Mouse (Mus musculus): ENCODE data around the gene Stx1a. TPM values are rescaled to one million over a fixed set of nuclear protein-coding genes. Genes with fewer than 3 reads are reported as not detected.

The Stx1a gene
- total RNA-seq (2018; cell fraction: chromatin; rRNA removed), result 1 to 10 TPM in 18 of 26 experiments, under 1 TPM in 8; 0.34 to 6.6 (median 1.6) TPM
- under 1 TPM in 19 of 26 experiments, not detected in 7; 0.03 to 0.44 (median 0.14) TPM for total RNA-seq (2018; cell fraction: cytosol; rRNA removed)
- 1 to 10 TPM in 8 of 26 experiments, under 1 TPM in 14, not detected in 4; 0.29 to 3.3 (median 0.86) TPM for total RNA-seq (2018; cell fraction: nucleus; rRNA removed)
- polyA plus RNA-seq (2018), result 0.26 to 0.45 TPM (median 0.36 TPM) in 3 replicates

DNA sequence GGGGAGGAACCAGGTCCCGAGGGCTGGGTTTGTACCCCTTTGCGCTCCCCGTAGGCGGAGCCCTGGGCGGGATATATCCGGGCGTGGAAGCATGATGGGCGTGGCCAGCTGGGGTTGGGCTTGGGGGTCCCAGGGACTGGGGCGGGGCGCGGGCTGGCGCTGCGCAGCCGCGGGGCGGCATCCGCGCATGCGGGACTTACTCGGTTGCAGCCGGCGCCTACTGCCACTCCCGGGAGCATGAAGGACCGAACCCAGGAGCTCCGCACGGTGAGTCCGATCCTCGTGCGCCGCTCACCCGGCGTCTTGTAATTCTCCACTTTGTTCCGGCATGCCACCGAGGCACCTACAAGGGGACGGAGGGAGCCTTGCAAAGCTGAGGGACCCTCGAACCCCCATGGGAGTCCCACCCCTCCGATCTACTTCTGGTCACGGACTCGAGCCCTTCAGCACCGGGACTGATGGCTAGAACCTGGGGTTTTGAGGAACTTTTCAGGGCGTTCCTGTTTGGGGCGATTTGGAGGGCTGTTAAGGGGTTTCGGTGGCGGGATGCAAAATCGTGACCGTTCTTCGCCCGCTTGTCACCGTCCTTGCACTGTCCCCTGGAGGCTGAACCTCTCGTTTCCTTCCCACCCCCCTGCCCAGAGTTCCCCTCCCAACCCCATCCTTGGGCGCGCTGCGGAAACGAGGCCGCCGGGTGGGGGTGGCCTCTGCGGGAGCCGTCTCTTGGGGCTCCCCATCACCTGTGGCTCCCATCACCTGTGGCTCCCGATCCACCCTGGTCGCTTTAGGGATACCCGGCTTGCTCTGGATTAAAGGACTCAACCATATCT lies at the start of gene Stx1a:
Gene Stx1a, plus strand, starts transcription at position 139 of the 830 bp plus-strand sequence.
- Histone ChIP-seq H3K79me2 (ENCODE audit: inconsistent target) (no peaks in the 10 kb centered on the region), H3K36me3 (ENCODE audit: inconsistent target) (no peaks in the 10 kb centered on the region), H3K4me3 (ENCODE audit: inconsistent target) (peak within 1 kb of the TSS; percentile 36), H3K27ac (no peak within 1 kb of the TSS)
- WGBS (ENCODE audit: missing documents), result 3% methylated on average over 53 of the region's 61 CpGs

DNA sequence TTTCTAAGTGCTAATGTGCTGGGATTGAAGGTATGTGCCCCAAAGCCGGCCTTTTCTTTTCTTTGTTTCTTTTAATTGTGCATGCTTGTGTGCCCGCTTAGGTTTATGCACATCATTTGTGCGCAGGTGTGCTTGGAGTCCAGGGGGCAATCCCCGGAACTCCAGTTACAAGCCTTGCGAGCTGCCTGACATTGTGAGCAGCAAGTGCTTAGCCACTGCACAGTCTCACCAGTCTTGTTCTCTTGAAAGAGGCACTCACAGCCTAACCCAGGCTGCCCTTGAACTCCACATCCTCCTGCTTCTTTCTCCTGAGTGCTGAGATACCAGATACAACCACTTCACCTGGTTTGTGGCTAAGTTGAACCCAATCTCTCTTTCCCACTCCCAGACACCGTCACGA lies 49.8 kb upstream of the Stx1a start:
- Histone ChIP-seq H3K4me3 (ENCODE audit: inconsistent target) (no peak overlapping the region), H3K36me3 (ENCODE audit: inconsistent target) (no peaks in the 10 kb centered on the region), H3K79me2 (ENCODE audit: inconsistent target) (no peaks in the 10 kb centered on the region), H3K27ac (no peak overlapping the region)
- WGBS (ENCODE audit: missing documents), result 96% methylated on average over 7 of the region's 7 CpGs

DNA sequence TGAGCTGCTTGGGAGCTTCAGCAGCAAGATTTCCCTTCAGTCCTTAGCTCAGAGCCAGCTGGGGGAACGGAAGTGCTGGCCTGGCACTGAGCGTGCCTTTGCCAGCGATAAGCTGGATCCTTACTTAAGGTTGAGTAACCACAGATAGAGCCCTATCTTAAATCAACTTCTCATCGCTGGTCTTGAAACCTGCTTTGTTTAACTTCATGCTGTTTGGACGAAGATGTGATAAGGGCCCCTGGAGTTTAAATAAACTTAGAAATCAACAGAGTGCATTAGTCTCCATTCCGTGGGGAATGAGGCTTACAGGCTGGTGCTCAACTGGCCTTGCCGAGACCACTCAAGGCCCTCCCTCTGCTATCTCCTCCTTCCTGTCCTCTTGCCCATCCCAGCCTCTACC lies 49.0 kb upstream of the Stx1a start:
- Histone ChIP-seq H3K27ac (no peak overlapping the region), H3K79me2 (ENCODE audit: inconsistent target) (no peaks in the 10 kb centered on the region), H3K36me3 (ENCODE audit: inconsistent target) (no peaks in the 10 kb centered on the region), H3K4me3 (ENCODE audit: inconsistent target) (no peak overlapping the region)
- WGBS (ENCODE audit: missing documents), result 17% methylated on average over 7 of the region's 7 CpGs

DNA sequence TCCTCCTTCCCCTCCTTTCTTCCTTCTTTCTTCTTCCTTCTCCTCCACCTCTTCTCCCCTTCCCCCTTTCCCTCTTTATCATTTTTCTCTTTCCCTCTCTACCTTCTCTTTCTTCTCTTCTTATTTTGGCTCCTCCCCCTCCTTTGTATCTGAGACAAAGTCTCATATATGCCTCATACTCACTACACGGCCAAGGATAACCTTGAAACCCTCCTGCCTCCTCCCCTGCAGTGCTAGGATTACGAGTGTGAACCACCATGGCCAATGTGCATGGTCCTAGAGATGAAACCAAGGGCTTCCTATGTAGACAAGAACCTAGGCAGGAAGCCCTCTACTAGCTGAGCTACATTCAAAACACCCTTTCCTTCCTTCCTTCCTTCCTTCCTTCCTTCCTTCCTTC lies 48.4 kb upstream of the Stx1a start:
- 31% methylated on average over 2 of the region's 2 CpGs for WGBS (ENCODE audit: missing documents)
- no peaks in the 10 kb centered on the region for H3K36me3 ChIP-seq (ENCODE audit: inconsistent target)
- H3K4me3 ChIP-seq (ENCODE audit: inconsistent target), result no peak overlapping the region
- H3K27ac ChIP-seq, result no peak overlapping the region
- no peaks in the 10 kb centered on the region for H3K79me2 ChIP-seq (ENCODE audit: inconsistent target)

DNA sequence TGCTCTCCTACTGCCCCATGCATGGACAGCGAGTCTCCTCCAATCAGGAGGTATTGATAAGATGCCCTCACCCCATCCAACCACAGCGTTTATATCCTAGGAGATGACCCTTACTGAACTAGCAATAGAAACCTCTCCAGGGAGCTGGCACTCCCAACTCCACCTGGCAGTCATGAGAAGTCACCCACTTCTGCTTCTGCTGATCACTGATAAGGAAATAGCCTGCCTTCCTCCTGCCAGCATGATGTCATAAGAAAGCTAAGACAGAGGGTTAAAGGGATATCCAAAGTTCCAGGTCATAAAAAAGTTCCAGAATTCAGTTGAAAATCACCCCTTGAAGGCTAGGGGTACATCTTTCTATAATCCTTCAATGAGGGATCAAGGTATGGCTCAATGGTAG lies 47.1 kb upstream of the Stx1a start:
- no peak overlapping the region for H3K4me3 ChIP-seq (ENCODE audit: inconsistent target)
- H3K36me3 ChIP-seq (ENCODE audit: inconsistent target), result no peaks in the 10 kb centered on the region
- 15% methylated on average over 2 of the region's 2 CpGs for WGBS (ENCODE audit: missing documents)
- H3K27ac ChIP-seq, result no peak overlapping the region
- H3K79me2 ChIP-seq (ENCODE audit: inconsistent target), result no peaks in the 10 kb centered on the region

DNA sequence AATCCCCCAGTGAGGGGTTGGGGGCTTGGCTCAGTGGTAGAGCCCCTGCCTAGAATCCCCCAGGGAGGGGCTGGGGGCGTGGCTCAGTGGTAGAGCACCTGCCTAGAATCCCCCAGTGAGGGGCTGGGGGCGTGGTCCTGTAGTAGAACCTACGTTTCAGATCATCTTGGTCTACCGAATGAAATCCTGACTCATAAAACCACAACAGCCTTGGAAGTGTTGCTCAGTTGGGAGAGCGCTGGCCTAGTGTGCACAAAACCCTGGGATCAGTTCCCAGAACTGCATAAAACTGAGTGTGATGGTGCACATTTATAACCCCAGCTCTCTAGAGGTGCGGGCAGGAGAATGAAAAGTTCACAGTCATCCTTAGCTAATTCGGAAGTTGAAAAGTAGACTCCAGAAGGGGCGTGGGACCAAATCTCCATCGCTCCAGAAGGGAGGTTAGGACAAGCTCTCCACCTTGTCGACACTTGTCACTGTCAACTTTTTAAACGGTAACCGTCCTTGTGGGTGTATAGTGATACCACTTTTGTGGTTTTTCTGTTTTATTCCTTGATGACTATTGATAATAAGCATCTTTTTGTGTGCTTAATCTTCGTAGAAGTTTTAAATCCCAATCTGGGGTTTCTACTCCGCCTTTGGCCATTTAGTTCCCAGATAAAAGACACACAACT lies 46.6 kb upstream of the Stx1a start:
- no peaks in the 10 kb centered on the region for H3K79me2 ChIP-seq (ENCODE audit: inconsistent target)
- H3K36me3 ChIP-seq (ENCODE audit: inconsistent target), result no peaks in the 10 kb centered on the region
- H3K27ac ChIP-seq, result no peak overlapping the region
- H3K4me3 ChIP-seq (ENCODE audit: inconsistent target), result no peak overlapping the region
- 71% methylated on average over 14 of the region's 14 CpGs for WGBS (ENCODE audit: missing documents)

DNA sequence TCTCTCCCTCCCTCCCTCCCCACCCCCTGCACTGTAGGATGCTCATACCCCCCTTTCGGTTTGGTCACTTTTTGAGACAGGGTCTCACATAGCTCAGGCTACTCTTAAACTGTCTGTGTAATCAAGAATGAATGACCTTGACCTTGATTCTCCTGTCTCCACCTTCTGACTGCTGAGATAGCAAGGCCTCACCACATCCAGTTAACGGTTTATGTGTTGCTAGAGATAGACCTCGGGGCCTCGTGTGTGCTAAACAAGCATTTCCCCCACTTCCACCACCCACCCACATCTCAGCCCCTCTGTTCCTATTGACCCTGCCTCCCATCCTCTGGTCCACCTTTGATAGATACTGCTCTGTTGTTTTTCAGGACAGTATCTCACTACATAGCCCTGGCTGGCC lies 45.4 kb upstream of the Stx1a start:
- WGBS (ENCODE audit: missing documents), result 81% methylated on average over 3 of the region's 4 CpGs
- Histone ChIP-seq H3K79me2 (ENCODE audit: inconsistent target) (no peaks in the 10 kb centered on the region), H3K4me3 (ENCODE audit: inconsistent target) (no peak overlapping the region), H3K36me3 (ENCODE audit: inconsistent target) (no peaks in the 10 kb centered on the region), H3K27ac (no peak overlapping the region)

DNA sequence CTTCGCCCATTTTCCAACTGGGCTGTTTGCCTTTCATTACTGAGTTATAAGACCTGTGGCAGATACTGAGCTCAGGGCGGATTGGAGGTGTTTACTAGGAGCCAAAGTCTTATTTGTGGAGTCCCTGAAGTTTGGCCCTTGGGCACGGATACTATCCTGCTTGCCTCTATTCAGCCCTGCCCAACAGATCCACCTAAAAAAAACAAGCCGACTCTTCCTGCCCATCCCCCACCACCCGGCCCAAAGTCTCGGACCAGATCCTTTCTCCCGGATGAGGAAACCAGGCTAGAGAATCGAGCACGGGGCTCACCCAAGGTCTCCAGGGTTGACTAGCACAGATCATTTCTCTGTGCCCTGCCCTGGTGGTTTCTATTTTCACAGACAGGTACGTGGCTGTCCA lies 42.1 kb upstream of the Stx1a start:
- Histone ChIP-seq H3K27ac (no peak overlapping the region), H3K36me3 (ENCODE audit: inconsistent target) (no peaks in the 10 kb centered on the region), H3K79me2 (ENCODE audit: inconsistent target) (no peaks in the 10 kb centered on the region), H3K4me3 (ENCODE audit: inconsistent target) (no peak overlapping the region)
- 77% methylated on average over 10 of the region's 10 CpGs for WGBS (ENCODE audit: missing documents)

DNA sequence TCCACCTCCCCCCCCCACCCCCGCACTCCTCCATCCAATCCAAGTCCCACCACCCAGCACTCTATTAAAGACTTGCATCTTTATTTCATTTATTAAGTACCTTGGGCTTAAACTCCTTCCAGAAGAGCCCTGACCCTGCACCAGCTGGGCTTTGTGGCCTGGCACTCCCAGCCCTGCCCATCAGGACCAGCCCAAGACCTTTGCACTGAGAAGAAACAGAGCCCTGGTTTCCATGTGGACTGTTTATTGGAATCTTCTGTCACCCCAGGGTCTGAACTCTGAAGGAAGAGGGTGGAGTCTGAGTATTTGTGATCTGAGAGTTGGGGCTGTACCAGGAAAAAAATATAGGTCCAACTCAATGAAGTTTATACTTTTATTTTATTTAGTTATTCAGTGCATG lies 40.2 kb upstream of the Stx1a start:
- 100% methylated on average over 1 of the region's 1 CpGs for WGBS (ENCODE audit: missing documents)
- H3K27ac ChIP-seq, result no peak overlapping the region
- H3K4me3 ChIP-seq (ENCODE audit: inconsistent target), result no peak overlapping the region
- H3K79me2 ChIP-seq (ENCODE audit: inconsistent target), result no peaks in the 10 kb centered on the region
- H3K36me3 ChIP-seq (ENCODE audit: inconsistent target), result no peaks in the 10 kb centered on the region

GRCm38 (mm10) chr5:134983771-134984170 lies 39.5 kb upstream of the Stx1a start:
- WGBS (ENCODE audit: missing documents), result 74% methylated on average over 3 of the region's 3 CpGs
- Histone ChIP-seq H3K79me2 (ENCODE audit: inconsistent target) (no peaks in the 10 kb centered on the region), H3K4me3 (ENCODE audit: inconsistent target) (no peak overlapping the region), H3K36me3 (ENCODE audit: inconsistent target) (no peaks in the 10 kb centered on the region), H3K27ac (no peak overlapping the region)

GRCm38 (mm10) chr5:134985633-134986297 lies 37.5 kb upstream of the Stx1a start, which contains the start of gene Cldn3:
Gene Cldn3, plus strand, starts transcription at chr5:134986214.
- no peak within 1 kb of the TSS for H3K27ac ChIP-seq
- H3K4me3 ChIP-seq (ENCODE audit: inconsistent target), result no peak within 1 kb of the TSS
- 9% methylated on average over 25 of the region's 25 CpGs for WGBS (ENCODE audit: missing documents)
- no peaks in the 10 kb centered on the region for H3K36me3 ChIP-seq (ENCODE audit: inconsistent target)
- no peaks in the 10 kb centered on the region for H3K79me2 ChIP-seq (ENCODE audit: inconsistent target)

- H3K79me2 ChIP-seq (ENCODE audit: inconsistent target), result no peaks in the 10 kb centered on the region
- no peak overlapping the region for H3K27ac ChIP-seq
- H3K36me3 ChIP-seq (ENCODE audit: inconsistent target), result no peaks in the 10 kb centered on the region
- WGBS (ENCODE audit: missing documents), result 8% methylated on average over 79 of the region's 79 CpGs
- no peak overlapping the region for H3K4me3 ChIP-seq (ENCODE audit: inconsistent target)
Measured at GRCm38 (mm10) chr5:134986298-134987268, 36.7 kb upstream of the Stx1a start.

- Histone ChIP-seq H3K36me3 (ENCODE audit: inconsistent target) (no peaks in the 10 kb centered on the region), H3K27ac (no peak overlapping the region), H3K4me3 (ENCODE audit: inconsistent target) (no peak overlapping the region), H3K79me2 (ENCODE audit: inconsistent target) (no peaks in the 10 kb centered on the region)
- 59% methylated on average over 11 of the region's 11 CpGs for WGBS (ENCODE audit: missing documents)
Measured at GRCm38 (mm10) chr5:134989166-134989565, 34.1 kb upstream of the Stx1a start.

GRCm38 (mm10) chr5:134989741-134990140 lies 33.5 kb upstream of the Stx1a start:
- Histone ChIP-seq H3K4me3 (ENCODE audit: inconsistent target) (no peak overlapping the region), H3K79me2 (ENCODE audit: inconsistent target) (no peaks in the 10 kb centered on the region), H3K36me3 (ENCODE audit: inconsistent target) (no peaks in the 10 kb centered on the region), H3K27ac (no peak overlapping the region)
- WGBS (ENCODE audit: missing documents), result 49% methylated on average over 6 of the region's 6 CpGs
